Mouse (Mus musculus) MEL (cell line): ENCODE measurements around the gene Gm10283. TPM values are rescaled to one million over a fixed set of nuclear protein-coding genes. Genes with fewer than 3 reads are reported as not detected.

Experiments used
- DNase-seq: peaks from one replicate; pipeline ENCODE4 v3.0.0; 2011; ENCODE audit warnings: low read depth, low spot score
- H3K27ac ChIP-seq: 2 replicates; pipeline ENCODE4 v1.5.1; 2012; ENCODE audit warnings: low read depth, mild to moderate bottlenecking, control low read depth, low read length, moderate library complexity; ENCODE audit not compliant: control insufficient read depth
- H3K27me3 ChIP-seq, 2 experiments: fragments of 150-350 bp in 1 of 2; sonication (generic) in 1 of 2; 2 replicates each; pipeline ENCODE4 v1.6.1; 2012; ENCODE audit warnings: low read length in 2 of 2, mild to moderate bottlenecking in 2 of 2, improper control_type of control experiment in 1 of 2, moderate library complexity in 1 of 2; ENCODE audit not compliant: insufficient read depth in 2 of 2, control insufficient read depth in 1 of 2
- H3K36me3 ChIP-seq, 2 experiments: 2 replicates each; pipeline ENCODE4 v1.6.1; 2012 to 2014; ENCODE audit warnings: low read length in 2 of 2, improper control_type of control experiment in 1 of 2, inconsistent platforms in 1 of 2, mild to moderate bottlenecking in 1 of 2; ENCODE audit not compliant: insufficient read depth in 2 of 2, control insufficient read depth in 1 of 2
- H3K4me1 ChIP-seq, 2 experiments: fragments of 150-350 bp in 1 of 2; sonication (generic) in 1 of 2; 2 replicates each; pipeline ENCODE4 v1.6.1; 2012; ENCODE audit warnings: low read length in 2 of 2, improper control_type of control experiment in 1 of 2, mild to moderate bottlenecking in 1 of 2; ENCODE audit not compliant: insufficient read depth in 2 of 2, control insufficient read depth in 1 of 2
- H3K4me3 ChIP-seq, 2 experiments: fragments of 150-350 bp in 1 of 2; sonication (generic) in 1 of 2; 2 replicates each; pipeline ENCODE4 v1.5.1; 2012; ENCODE audit warnings: low read depth in 2 of 2, low read length in 2 of 2, mild to moderate bottlenecking in 2 of 2, moderate library complexity in 2 of 2, control low read depth in 1 of 2, improper control_type of control experiment in 1 of 2; ENCODE audit not compliant: control insufficient read depth in 1 of 2, insufficient read depth in 1 of 2
- H3K79me2 ChIP-seq: 2 replicates; pipeline ENCODE4 v1.6.1; 2012; ENCODE audit warnings: mild to moderate bottlenecking, low read length, moderate library complexity; ENCODE audit not compliant: control insufficient read depth, poor library complexity, insufficient read depth
- H3K9ac ChIP-seq: 2 replicates; pipeline ENCODE4 v1.6.1; 2012; ENCODE audit warnings: low read depth, mild to moderate bottlenecking, control low read depth, low read length, moderate library complexity; ENCODE audit not compliant: control insufficient read depth, poor library complexity, severe bottlenecking
- H3K9me3 ChIP-seq: fragments of 150-350 bp; sonication (generic); replicated peaks from 2 replicates; pipeline ENCODE4 v1.6.1; 2012; ENCODE audit warnings: mild to moderate bottlenecking, low read length, improper control_type of control experiment, moderate library complexity; ENCODE audit not compliant: insufficient read depth
- CHD2 ChIP-seq: IDR thresholded peaks from 2 replicates; pipeline ENCODE4 v1.6.1; 2011; ENCODE audit warnings: low read length, improper control_type of control experiment
- E2F4 ChIP-seq: IDR thresholded peaks from 2 replicates; pipeline ENCODE4 v1.6.1; 2011; ENCODE audit warnings: low read depth, low read length, improper control_type of control experiment, borderline replicate concordance
- EP300 ChIP-seq, 2 experiments: IDR thresholded peaks; 2 replicates each; pipeline ENCODE4 v1.6.1; 2011; ENCODE audit warnings: improper control_type of control experiment in 2 of 2, low read length in 2 of 2, low read depth in 1 of 2, mild to moderate bottlenecking in 1 of 2
- ETS1 ChIP-seq: IDR thresholded peaks from 2 replicates; pipeline ENCODE4 v1.6.1; 2012; ENCODE audit warnings: low read depth, mild to moderate bottlenecking, inconsistent platforms, low read length, improper control_type of control experiment, moderate library complexity
- JUND ChIP-seq: IDR thresholded peaks from 2 replicates; pipeline ENCODE4 v1.6.1; 2011; ENCODE audit warnings: low read depth, mild to moderate bottlenecking, improper control_type of control experiment, low read length
- MAFK ChIP-seq: IDR thresholded peaks from 2 replicates; pipeline ENCODE4 v1.6.1; 2011; ENCODE audit warnings: low read depth, mild to moderate bottlenecking, low read length, improper control_type of control experiment, borderline replicate concordance
- MAX ChIP-seq: IDR thresholded peaks from 2 replicates; pipeline ENCODE4 v1.6.1; 2011; ENCODE audit warnings: low read length, improper control_type of control experiment
- MAZ ChIP-seq: IDR thresholded peaks from 2 replicates; pipeline ENCODE4 v1.6.1; 2012; ENCODE audit warnings: low read depth, mild to moderate bottlenecking, inconsistent platforms, low read length, improper control_type of control experiment
- POLR2AphosphoS2 ChIP-seq: IDR thresholded peaks from 2 replicates; pipeline ENCODE4 v1.6.1; 2011; ENCODE audit warnings: low read length, improper control_type of control experiment
- RAD21 ChIP-seq: IDR thresholded peaks from 2 replicates; pipeline ENCODE4 v1.6.1; 2011; ENCODE audit warnings: mild to moderate bottlenecking, low read depth, low read length, improper control_type of control experiment
- RCOR1 ChIP-seq: IDR thresholded peaks from 2 replicates; pipeline ENCODE4 v1.6.1; 2012; ENCODE audit warnings: low read depth, mild to moderate bottlenecking, inconsistent platforms, low read length, improper control_type of control experiment
- SMC3 ChIP-seq: IDR thresholded peaks from 2 replicates; pipeline ENCODE4 v1.6.1; 2011; ENCODE audit warnings: low read depth, low read length, improper control_type of control experiment
- TCF12 ChIP-seq: IDR thresholded peaks from 2 replicates; pipeline ENCODE4 v1.6.1; 2014; ENCODE audit warnings: low read depth, mild to moderate bottlenecking, inconsistent platforms, low read length, improper control_type of control experiment, moderate library complexity
- UBTF ChIP-seq: IDR thresholded peaks from 2 replicates; pipeline ENCODE4 v1.6.1; 2012; ENCODE audit warnings: low read depth, mild to moderate bottlenecking, inconsistent platforms, low read length, improper control_type of control experiment, moderate library complexity, borderline replicate concordance; ENCODE audit not compliant: insufficient read depth
- ZKSCAN1 ChIP-seq: IDR thresholded peaks from 2 replicates; pipeline ENCODE4 v1.6.1; 2012; ENCODE audit warnings: low read depth, mild to moderate bottlenecking, inconsistent platforms, low read length, improper control_type of control experiment, moderate library complexity
- ZMIZ1 ChIP-seq: IDR thresholded peaks from 2 replicates; pipeline ENCODE4 v1.6.1; 2012; ENCODE audit warnings: low read depth, mild to moderate bottlenecking, inconsistent platforms, low read length, improper control_type of control experiment, moderate library complexity
- ZNF384 ChIP-seq: IDR thresholded peaks from 2 replicates; pipeline ENCODE4 v1.6.1; 2012; ENCODE audit warnings: low read depth, mild to moderate bottlenecking, inconsistent platforms, low read length, improper control_type of control experiment
- polyA plus RNA-seq, 2 experiments: library from polyadenylated mRNA; stranded (reverse) in 1 of 2; unstranded in 1 of 2; fragments of >175 nt in 1 of 2; fragments of >200 nt in 1 of 2; gene quantifications; 2 replicates each; pipeline versions ENCODE4 v1.2.1 to v1.2.4; 2012; ENCODE audit warnings: low replicate concordance in 2 of 2, low read depth in 1 of 2; ENCODE audit not compliant: insufficient read length in 2 of 2, insufficient read depth in 1 of 2, missing spikeins in 1 of 2
- total RNA-seq: library from RNA; depleted of rRNA; stranded (reverse); fragments of 300-350 nt; gene quantifications from 2 replicates; pipeline ENCODE4 v1.2.3, GENCODE M21; 2012

The Gm10283 gene
- total and polyA plus RNA-seq, 3 experiments = not detected

DNA sequence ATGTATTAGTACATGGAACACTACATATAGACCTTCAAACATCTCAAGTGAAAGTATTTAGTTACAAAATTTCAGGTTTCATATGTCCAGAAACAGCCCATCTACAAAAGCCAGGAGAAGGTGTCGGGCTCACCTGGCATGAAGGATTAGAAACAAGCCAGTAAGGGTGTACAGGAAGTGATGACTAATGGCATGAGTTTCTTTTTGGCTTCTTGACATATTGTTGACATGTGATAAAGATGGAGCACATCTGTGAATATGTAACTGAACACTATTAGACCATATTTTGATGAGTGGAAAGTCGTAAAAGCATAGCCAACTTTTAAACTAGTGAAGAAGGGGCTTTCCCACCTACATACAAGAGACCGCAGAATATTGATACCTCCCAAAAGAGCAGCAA lies 66.1 kb downstream of the Gm10283 start:
- no peak overlapping the region for H3K27ac ChIP-seq
- TF ChIP-seq TCF12 (no peak), E2F4 (no peak), MAFK (no peak), RCOR1 (no peak), ZMIZ1 (no peak), POLR2AphosphoS2 (no peak), ZNF384 (no peak), UBTF (no peak), MAX (no peak), EP300 (IDR thresholded peaks at IDR 0.05; ENCODE audit: low read depth in 1 of 2, low read length in 2 of 2) (no peak), CHD2 (no peak)
- TF ChIP-seq, all 39 proteins: peak for 0
- no peak for DNase-seq
- H3K27me3 ChIP-seq = no peaks in the 10 kb centered on the region
- no peak overlapping the region for H3K4me3 ChIP-seq
- no peaks in the 10 kb centered on the region for H3K79me2 ChIP-seq
- no peaks in the 10 kb centered on the region for H3K36me3 ChIP-seq
- no peaks in the 10 kb centered on the region for H3K4me1 ChIP-seq
- H3K9ac ChIP-seq = no peak overlapping the region
- no peaks in the 10 kb centered on the region for H3K9me3 ChIP-seq

GRCm38 (mm10) chr8:60432649-60433048 lies 70.3 kb downstream of the Gm10283 start:
- Histone ChIP-seq H3K27ac (no peak overlapping the region), H3K79me2 (no peaks in the 10 kb centered on the region), H3K4me3 (no peak overlapping the region), H3K36me3 (no peaks in the 10 kb centered on the region), H3K9me3 (no peaks in the 10 kb centered on the region), H3K4me1 (no peaks in the 10 kb centered on the region), H3K9ac (no peak overlapping the region), H3K27me3 (no peaks in the 10 kb centered on the region)
- TF ChIP-seq JUND (no peak), ZKSCAN1 (no peak), UBTF (no peak), RAD21 (no peak), MAZ (no peak), ETS1 (no peak), SMC3 (no peak)
- no peak for DNase-seq
